Mouse (Mus musculus): ENCODE data around the gene Usp18. TPM values are rescaled to one million over a fixed set of nuclear protein-coding genes. Genes with fewer than 3 reads are reported as not detected.
A peak's percentile ranks its signal among the peaks of the same experiment; 100 is the strongest.

Usp18 gene
- polyA plus RNA-seq, 1 experiment from 2014 or later, result 21.6 TPM

DNA sequence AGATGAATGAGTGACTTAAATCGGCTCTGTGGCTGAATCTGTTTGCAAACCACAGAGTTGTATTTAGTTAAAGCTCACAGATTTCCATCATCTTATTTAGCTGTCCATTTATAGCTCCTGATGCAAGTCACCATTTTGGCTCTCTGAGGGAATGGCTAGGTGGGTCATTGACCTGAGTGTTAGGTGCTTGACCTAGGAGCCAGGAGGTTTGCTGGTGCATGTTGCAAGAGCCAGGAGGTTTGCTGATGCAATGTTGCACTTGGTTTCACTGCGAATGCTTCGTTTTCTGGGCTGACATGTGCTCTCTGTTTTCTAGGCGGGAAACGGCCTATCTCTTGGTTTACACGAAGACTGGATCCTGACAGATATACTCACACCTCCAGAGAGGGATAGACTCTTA is 24.4 kb downstream of the Usp18 start:
- Histone ChIP-seq H3K4me1 (replicated peaks; ENCODE audit: control insufficient read depth, insufficient read depth, low read length) (no peaks in the 10 kb centered on the region), H3K4me3 (ENCODE audit: low read depth, low read length) (no peak overlapping the region), H3K27me3 (replicated peaks; ENCODE audit: control insufficient read depth, insufficient read depth, low read length) (no peaks in the 10 kb centered on the region), H3K36me3 (ENCODE audit: control insufficient read depth, insufficient read depth) (no peaks in the 10 kb centered on the region), H3K27ac (ENCODE audit: low read depth, low read length) (no peak overlapping the region), H3K9me3 (ENCODE audit: control insufficient read depth) (no peaks in the 10 kb centered on the region), H3K4me2 (replicated peaks; ENCODE audit: low read depth) (no peak overlapping the region), H3K9ac (ENCODE audit: low read depth, low read length) (no peak overlapping the region)
- no peak for TF ChIP-seq CTCF (IDR thresholded peaks at IDR 0.05; ENCODE audit: low read depth)
- ATAC-seq, result no peak
- whole genome bisulfite sequencing, result 81% methylated on average over 6 of the region's 6 CpGs

DNA sequence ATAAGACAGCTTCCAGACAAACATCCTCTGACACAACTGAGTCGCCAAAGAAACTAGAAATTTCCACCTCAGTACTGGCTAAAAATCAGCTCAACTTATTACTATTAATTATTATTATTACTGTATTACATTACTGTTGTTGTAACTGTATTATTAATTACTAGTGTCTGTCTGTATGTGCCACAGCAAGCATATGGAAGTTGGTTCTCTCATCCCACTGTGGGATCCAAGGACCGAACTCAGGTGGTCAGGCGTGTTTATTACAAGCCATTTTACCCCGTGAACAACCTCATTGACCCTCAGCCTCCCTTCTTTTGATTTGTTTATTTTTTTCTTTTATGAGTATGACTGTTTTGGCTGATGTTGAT is 26.0 kb downstream of the Usp18 start:
- Histone ChIP-seq H3K36me3 (ENCODE audit: control insufficient read depth, insufficient read depth) (no peaks in the 10 kb centered on the region), H3K9me3 (ENCODE audit: control insufficient read depth) (no peaks in the 10 kb centered on the region), H3K4me2 (replicated peaks; ENCODE audit: low read depth) (no peak overlapping the region), H3K27ac (ENCODE audit: low read depth, low read length) (no peak overlapping the region), H3K27me3 (replicated peaks; ENCODE audit: control insufficient read depth, insufficient read depth, low read length) (no peaks in the 10 kb centered on the region), H3K4me3 (ENCODE audit: low read depth, low read length) (peak overlapping the region; percentile 44; the same call in 1 of the 2 replicates), H3K9ac (ENCODE audit: low read depth, low read length) (no peak overlapping the region), H3K4me1 (replicated peaks; ENCODE audit: control insufficient read depth, insufficient read depth, low read length) (no peaks in the 10 kb centered on the region)
- no peak for ATAC-seq
- TF ChIP-seq CTCF (IDR thresholded peaks at IDR 0.05; ENCODE audit: low read depth), result no peak
- 8% methylated on average over 4 of the region's 4 CpGs for WGBS

DNA sequence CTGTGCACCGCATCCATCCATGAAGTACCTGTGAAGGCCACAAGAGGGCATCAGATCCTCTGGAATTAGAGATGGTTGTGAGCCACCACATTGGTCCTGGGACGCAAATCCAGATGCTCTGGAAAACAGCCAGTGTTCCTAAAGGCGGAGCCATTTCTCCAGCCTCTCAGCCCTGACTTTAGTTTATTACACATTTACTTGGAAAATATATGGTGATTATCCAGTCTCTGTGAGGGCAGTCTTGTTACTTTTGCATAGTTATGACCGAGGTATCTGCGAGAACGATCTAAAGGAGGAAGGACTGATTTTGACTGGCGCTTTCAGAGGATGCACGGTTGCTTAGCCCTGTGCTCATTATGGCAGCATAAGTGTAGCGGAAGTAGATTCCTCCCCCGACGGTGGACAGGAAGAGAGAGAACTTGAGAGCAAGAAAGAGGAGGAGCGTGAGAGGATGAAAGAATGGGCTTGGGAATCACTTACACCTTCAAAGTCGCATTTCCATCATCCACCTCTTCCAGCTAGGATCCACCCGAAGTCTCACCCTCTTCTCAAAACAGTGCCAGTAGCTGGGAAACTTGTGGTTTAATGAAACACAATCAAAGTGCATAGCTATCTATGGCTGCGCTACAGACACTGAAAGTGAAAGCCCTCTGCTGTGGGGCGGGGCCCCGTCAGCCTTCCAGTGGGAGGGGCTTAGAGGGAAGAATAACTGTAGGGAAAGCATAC is 26.5 kb downstream of the Usp18 start:
- peak; percentile 82 for ATAC-seq
- no peaks in the 10 kb centered on the region for H3K9me3 ChIP-seq (ENCODE audit: control insufficient read depth)
- H3K9ac ChIP-seq (ENCODE audit: low read depth, low read length), result no peak overlapping the region
- peak; percentile 91 for TF ChIP-seq CTCF (IDR thresholded peaks at IDR 0.05; ENCODE audit: low read depth)
- peak overlapping the region; percentile 54 for H3K27ac ChIP-seq (ENCODE audit: low read depth, low read length)
- WGBS, result 13% methylated on average over 17 of the region's 17 CpGs
- H3K4me1 ChIP-seq (replicated peaks; ENCODE audit: control insufficient read depth, insufficient read depth, low read length), result no peaks in the 10 kb centered on the region
- no peaks in the 10 kb centered on the region for H3K36me3 ChIP-seq (ENCODE audit: control insufficient read depth, insufficient read depth)
- H3K4me2 ChIP-seq (replicated peaks; ENCODE audit: low read depth), result peak overlapping the region; percentile 61
- no peaks in the 10 kb centered on the region for H3K27me3 ChIP-seq (replicated peaks; ENCODE audit: control insufficient read depth, insufficient read depth, low read length)
- peak overlapping the region; percentile 44 for H3K4me3 ChIP-seq (ENCODE audit: low read depth, low read length)

DNA sequence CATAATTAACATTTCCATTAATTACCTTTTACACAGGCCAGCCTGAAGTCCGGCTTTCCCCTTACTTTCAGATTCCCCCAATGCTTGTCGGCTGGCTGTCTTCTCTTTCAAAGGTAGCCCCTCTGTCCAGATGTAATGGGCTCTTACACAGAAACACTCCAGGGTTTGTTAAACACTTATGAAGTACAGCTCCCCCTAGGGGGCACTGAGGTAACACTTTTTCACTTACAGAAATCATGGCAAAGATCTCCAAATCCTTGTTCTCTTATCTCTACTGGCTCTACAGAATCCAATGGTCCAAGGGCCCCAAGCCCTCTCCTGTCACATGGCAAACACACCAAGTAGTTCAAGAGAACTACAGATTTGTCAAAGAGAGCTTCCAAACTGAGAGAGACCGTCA is 28.6 kb downstream of the Usp18 start:
- WGBS, result 83% methylated on average over 3 of the region's 3 CpGs
- H3K4me1 ChIP-seq (replicated peaks; ENCODE audit: control insufficient read depth, insufficient read depth, low read length), result no peaks in the 10 kb centered on the region
- no peak overlapping the region for H3K9ac ChIP-seq (ENCODE audit: low read depth, low read length)
- no peak overlapping the region for H3K4me3 ChIP-seq (ENCODE audit: low read depth, low read length)
- no peaks in the 10 kb centered on the region for H3K27me3 ChIP-seq (replicated peaks; ENCODE audit: control insufficient read depth, insufficient read depth, low read length)
- H3K9me3 ChIP-seq (ENCODE audit: control insufficient read depth), result no peaks in the 10 kb centered on the region
- no peak for ATAC-seq
- H3K27ac ChIP-seq (ENCODE audit: low read depth, low read length), result no peak overlapping the region
- peak; percentile 60 for TF ChIP-seq CTCF (IDR thresholded peaks at IDR 0.05; ENCODE audit: low read depth)
- no peak overlapping the region for H3K4me2 ChIP-seq (replicated peaks; ENCODE audit: low read depth)
- H3K36me3 ChIP-seq (ENCODE audit: control insufficient read depth, insufficient read depth), result no peaks in the 10 kb centered on the region

GRCm38 (mm10) chr6:121284132-121284531 is 38.4 kb downstream of the Usp18 start:
- H3K36me3 ChIP-seq (ENCODE audit: control insufficient read depth, insufficient read depth), result no peaks in the 10 kb centered on the region
- H3K4me3 ChIP-seq (ENCODE audit: low read depth, low read length), result no peak overlapping the region
- H3K27ac ChIP-seq (ENCODE audit: low read depth, low read length), result no peak overlapping the region
- TF ChIP-seq CTCF (IDR thresholded peaks at IDR 0.05; ENCODE audit: low read depth), result no peak
- no peaks in the 10 kb centered on the region for H3K9me3 ChIP-seq (ENCODE audit: control insufficient read depth)
- no peaks in the 10 kb centered on the region for H3K4me1 ChIP-seq (replicated peaks; ENCODE audit: control insufficient read depth, insufficient read depth, low read length)
- no peak overlapping the region for H3K9ac ChIP-seq (ENCODE audit: low read depth, low read length)
- WGBS, result 80% methylated on average over 5 of the region's 5 CpGs
- no peaks in the 10 kb centered on the region for H3K27me3 ChIP-seq (replicated peaks; ENCODE audit: control insufficient read depth, insufficient read depth, low read length)
- no peak overlapping the region for H3K4me2 ChIP-seq (replicated peaks; ENCODE audit: low read depth)
- ATAC-seq, result no peak

- Histone ChIP-seq H3K4me1 (replicated peaks; ENCODE audit: control insufficient read depth, insufficient read depth, low read length) (no peaks in the 10 kb centered on the region), H3K36me3 (ENCODE audit: control insufficient read depth, insufficient read depth) (no peaks in the 10 kb centered on the region), H3K4me2 (replicated peaks; ENCODE audit: low read depth) (no peak overlapping the region), H3K9me3 (ENCODE audit: control insufficient read depth) (no peaks in the 10 kb centered on the region), H3K27me3 (replicated peaks; ENCODE audit: control insufficient read depth, insufficient read depth, low read length) (no peaks in the 10 kb centered on the region), H3K27ac (ENCODE audit: low read depth, low read length) (no peak overlapping the region), H3K9ac (ENCODE audit: low read depth, low read length) (no peak overlapping the region), H3K4me3 (ENCODE audit: low read depth, low read length) (no peak overlapping the region)
- ATAC-seq, result no peak
- no peak for TF ChIP-seq CTCF (IDR thresholded peaks at IDR 0.05; ENCODE audit: low read depth)
- 53% methylated on average over 7 of the region's 7 CpGs for WGBS
Observed at GRCm38 (mm10) chr6:121299317-121299716, 53.6 kb downstream of the Usp18 start.

All from intestine, postnatal 0 days (tissue).